Mouse (Mus musculus) lung, embryonic 14.5 days (tissue): ENCODE measurements around the gene Olfr119. TPM values are rescaled to one million over a fixed set of nuclear protein-coding genes. Genes with fewer than 3 reads are reported as not detected.
"Not testable (repeated sequence)": the region's sequence is repeated elsewhere in the genome, so short reads cannot be mapped to it uniquely, and the experiment has no call there.

Source experiments
- ATAC-seq: fragments of 200-750 bp; cut with Nextera tagmentation; 2 replicates; pipeline ENCODE4 v1.8.0; 2017; ENCODE audit warnings: mild to moderate bottlenecking, moderate TSS enrichment, moderate library complexity; ENCODE audit not compliant: insufficient read depth
- DNase-seq: peaks from one replicate; pipeline ENCODE4 v3.0.0-alpha.2; 2015
- H3K27ac ChIP-seq: fragments of 300-500 bp; sonication (generic); 2 replicates; pipeline ENCODE4 v1.5.1; 2014; ENCODE audit warnings: low read depth, mild to moderate bottlenecking, moderate library complexity
- H3K27me3 ChIP-seq: fragments of 300-500 bp; sonication (generic); 2 replicates; pipeline ENCODE4 v1.6.1; 2014; ENCODE audit warnings: low read length, control low read depth; ENCODE audit not compliant: insufficient read depth
- H3K36me3 ChIP-seq: fragments of 300-500 bp; sonication (generic); 2 replicates; pipeline ENCODE4 v1.6.1; 2014; ENCODE audit warnings: control low read depth; ENCODE audit not compliant: insufficient read depth
- H3K4me1 ChIP-seq: fragments of 300-500 bp; sonication (generic); 2 replicates; pipeline ENCODE4 v1.6.1; 2014; ENCODE audit warnings: antibody characterized with exemption, control low read depth; ENCODE audit not compliant: insufficient read depth
- H3K4me2 ChIP-seq: fragments of 300-500 bp; sonication (generic); 2 replicates; pipeline ENCODE4 v1.6.1; 2014; ENCODE audit warnings: mild to moderate bottlenecking
- H3K4me3 ChIP-seq: fragments of 300-500 bp; sonication (generic); 2 replicates; pipeline ENCODE4 v1.5.1; 2014; ENCODE audit warnings: low read depth, low read length
- H3K9ac ChIP-seq: fragments of 300-500 bp; sonication (generic); 2 replicates; pipeline ENCODE4 v1.6.1; 2014
- H3K9me3 ChIP-seq: fragments of 300-500 bp; sonication (generic); 2 replicates; pipeline ENCODE4 v1.6.1; 2016; ENCODE audit warnings: low read depth, low read length, control low read depth
- CTCF ChIP-seq: IDR thresholded peaks from 2 replicates; pipeline ENCODE4 v1.5.1; 2016; ENCODE audit warnings: antibody characterized with exemption, low read depth
- WGBS: fragments of 180-500 bp; shearing (Covaris S2); extraction: QIAGEN DNeasy Blood & Tissue Kit; methylation state at CpG from one replicate; pipeline ENCODE4 v1.1.7; 2014; 5-methylcytosine and 5-hydroxymethylcytosine counted together
- polyA plus RNA-seq: library from polyadenylated mRNA; unstranded; fragments of >200 nt; fragmentation: Nextera tagmentation; extraction: Ambion mirVana; gene quantifications from 2 replicates; pipeline ENCODE4 v1.2.1, GENCODE M21; 2014

The Olfr119 gene
- polyA plus RNA-seq = not detected in 2 replicates

GRCm38 (mm10) chr17:37696264-37696663, at the start of gene Olfr119:
Gene Olfr119 (plus strand): TSS chr17:37696564.
- not testable (repeated sequence) for ATAC-seq, H3K4me2 ChIP-seq, H3K4me1 ChIP-seq, H3K9me3 ChIP-seq, H3K36me3 ChIP-seq, H3K9ac ChIP-seq, H3K4me3 ChIP-seq, H3K27ac ChIP-seq, H3K27me3 ChIP-seq, DNase-seq
- 64% methylated on average over 1 of the region's 1 CpGs for WGBS

- Histone ChIP-seq H3K9me3 (no peaks in the 10 kb centered on the region), H3K4me2 (no peak within 1 kb of the TSS), H3K9ac (no peak within 1 kb of the TSS), H3K4me3 (no peak within 1 kb of the TSS), H3K27ac (no peak within 1 kb of the TSS), H3K36me3 (no peaks in the 10 kb centered on the region), H3K27me3 (no peaks in the 10 kb centered on the region), H3K4me1 (no peaks in the 10 kb centered on the region)
- TF ChIP-seq CTCF = no peak
- WGBS = 60% methylated on average over 1 of the region's 1 CpGs
- DNase-seq (no peak), ATAC-seq (no peak)
Observed at GRCm38 (mm10) chr17:37663682-37664081, 32.7 kb upstream of the Olfr119 start, which contains the start of gene Olfr117. Gene Olfr117 (minus strand): TSS chr17:37663782.

GRCm38 (mm10) chr17:37666688-37667087, 29.7 kb upstream of the Olfr119 start, which contains the start of gene Olfr118:
Gene Olfr118 (plus strand): TSS chr17:37666988.
- WGBS = 51% methylated on average over 2 of the region's 2 CpGs
- no peak within 1 kb of the TSS for H3K4me2 ChIP-seq
- H3K4me3 ChIP-seq = no peak within 1 kb of the TSS
- no peaks in the 10 kb centered on the region for H3K9me3 ChIP-seq
- H3K4me1 ChIP-seq = no peaks in the 10 kb centered on the region
- no peaks in the 10 kb centered on the region for H3K27me3 ChIP-seq
- no peak within 1 kb of the TSS for H3K27ac ChIP-seq
- no peak within 1 kb of the TSS for H3K9ac ChIP-seq
- H3K36me3 ChIP-seq = no peaks in the 10 kb centered on the region
- TF ChIP-seq CTCF = no peak
- ATAC-seq (no peak), DNase-seq (no peak)

- no peak within 1 kb of the TSS for H3K4me3 ChIP-seq
- H3K27me3 ChIP-seq = no peaks in the 10 kb centered on the region
- H3K4me2 ChIP-seq = no peak within 1 kb of the TSS
- no peak within 1 kb of the TSS for H3K9ac ChIP-seq
- no peaks in the 10 kb centered on the region for H3K36me3 ChIP-seq
- no peaks in the 10 kb centered on the region for H3K9me3 ChIP-seq
- WGBS = 55% methylated on average over 1 of the region's 1 CpGs
- DNase-seq (no peak), ATAC-seq (no peak)
- H3K27ac ChIP-seq = no peak within 1 kb of the TSS
- no peak for TF ChIP-seq CTCF
- no peaks in the 10 kb centered on the region for H3K4me1 ChIP-seq
Observed at GRCm38 (mm10) chr17:37721508-37721907, 25.1 kb downstream of the Olfr119 start, which contains the start of gene Olfr120. Gene Olfr120 (plus strand): TSS chr17:37721808.

GRCm38 (mm10) chr17:37738070-37738469, 41.7 kb downstream of the Olfr119 start:
- H3K36me3 ChIP-seq = no peaks in the 10 kb centered on the region
- H3K9ac ChIP-seq = no peak overlapping the region
- ATAC-seq (no peak), DNase-seq (no peak)
- H3K4me2 ChIP-seq = no peak overlapping the region
- WGBS = 49% methylated on average over 7 of the region's 7 CpGs
- no peak overlapping the region for H3K4me3 ChIP-seq
- TF ChIP-seq CTCF = no peak
- no peaks in the 10 kb centered on the region for H3K27me3 ChIP-seq
- H3K9me3 ChIP-seq = no peaks in the 10 kb centered on the region
- H3K27ac ChIP-seq = no peak overlapping the region
- no peaks in the 10 kb centered on the region for H3K4me1 ChIP-seq

Other genes starting within 250 kb of the Olfr119 start
- gene Olfr109, start 237.6 kb upstream of the Olfr119 start, polyA plus RNA-seq = not detected in 2 replicates
- gene H2-M2, start 213.0 kb upstream of the Olfr119 start, polyA plus RNA-seq = not detected in 2 replicates
- not detected in 2 replicates for gene Olfr110, start 204.1 kb upstream of the Olfr119 start, polyA plus RNA-seq
- gene Olfr111, start 188.5 kb upstream of the Olfr119 start, polyA plus RNA-seq = not detected in 2 replicates
- not detected in 2 replicates for gene Olfr112, start 127.1 kb upstream of the Olfr119 start, polyA plus RNA-seq
- gene Olfr113, start 118.9 kb upstream of the Olfr119 start, polyA plus RNA-seq = not detected in 2 replicates
- not detected in 2 replicates for gene Olfr114, start 103.8 kb upstream of the Olfr119 start, polyA plus RNA-seq
- gene Olfr115, start 69.5 kb upstream of the Olfr119 start, polyA plus RNA-seq = not detected in 2 replicates
- gene Olfr116, start 69.4 kb upstream of the Olfr119 start, polyA plus RNA-seq = not detected in 2 replicates
- gene Olfr117, start 32.8 kb upstream of the Olfr119 start, polyA plus RNA-seq = not detected in 2 replicates
- gene Olfr118, start 29.6 kb upstream of the Olfr119 start, polyA plus RNA-seq = not detected in 2 replicates
- gene Olfr120, start 25.2 kb downstream of the Olfr119 start, polyA plus RNA-seq = not detected in 2 replicates
- gene Olfr121, start 52.3 kb downstream of the Olfr119 start, polyA plus RNA-seq = not detected in 2 replicates
- not detected in 2 replicates for gene Olfr122, start 72.0 kb downstream of the Olfr119 start, polyA plus RNA-seq
- gene Olfr123, start 97.0 kb downstream of the Olfr119 start, polyA plus RNA-seq = not detected in 2 replicates
- not detected in 2 replicates for gene Olfr124, start 103.3 kb downstream of the Olfr119 start, polyA plus RNA-seq
- not detected in 2 replicates for gene Olfr125, start 136.4 kb downstream of the Olfr119 start, polyA plus RNA-seq
- not detected in 2 replicates for gene Olfr126, start 150.9 kb downstream of the Olfr119 start, polyA plus RNA-seq
- gene Olfr127, start 203.9 kb downstream of the Olfr119 start, polyA plus RNA-seq = not detected in 2 replicates
- gene Olfr128, start 224.0 kb downstream of the Olfr119 start, polyA plus RNA-seq = not detected in 2 replicates